In the genomic region with DNA sequence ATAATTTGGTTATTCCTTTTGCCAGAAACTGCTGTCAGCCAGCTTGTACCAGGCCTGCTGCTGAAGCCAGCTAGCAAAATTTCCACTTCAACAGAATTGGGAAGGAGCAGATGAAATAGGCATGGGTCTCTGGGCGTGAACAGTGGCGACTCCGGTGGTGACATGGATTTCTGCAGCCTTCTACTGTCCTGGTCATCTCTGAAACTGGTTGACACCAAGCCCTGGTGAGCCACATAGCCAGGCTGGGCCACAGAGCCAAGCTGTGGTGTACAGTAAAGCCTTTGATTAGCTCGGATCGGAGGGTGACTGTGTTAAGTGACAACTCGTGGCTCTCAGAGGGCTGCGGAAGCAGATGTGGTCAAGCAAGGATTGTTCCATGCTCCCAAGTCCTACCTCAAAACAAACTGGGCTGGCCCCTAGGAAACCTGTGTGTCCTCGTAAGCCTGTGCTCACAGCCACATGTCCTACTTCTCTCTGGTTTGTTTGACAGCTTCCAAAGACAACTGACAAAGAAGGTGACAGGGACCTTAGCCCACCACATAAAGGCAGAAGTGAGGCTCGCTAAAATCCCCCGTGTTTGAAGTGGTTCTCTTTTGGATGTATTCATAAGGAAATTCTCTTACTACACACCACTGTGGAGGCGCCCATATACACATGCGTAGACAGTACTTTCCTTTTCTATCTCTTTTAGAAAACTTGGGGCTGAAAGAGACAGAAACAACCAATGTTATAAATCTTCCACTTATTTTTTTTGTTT, we compare ENCODE assay signal across 8 mouse cellular contexts. TPM values are rescaled to one million over a fixed set of nuclear protein-coding genes. Genes with fewer than 3 reads are reported as not detected.
A peak's percentile ranks its signal among the peaks of the same experiment; 100 is the strongest.
DNase-seq lines count a peak whose midpoint lies in the region; ATAC-seq and TF ChIP-seq lines count a peak whose summit lies in the region.

No protein-coding gene starts in this region.

- no peaks in the 10 kb centered on the region for H3K27me3 ChIP-seq in kidney, embryonic 14.5 days (ENCODE audit: control insufficient read depth, insufficient read depth, low read length)
- peaks cover 21% of the 10 kb centered on the region for H3K27me3 ChIP-seq in E14TG2a.4 (ENCODE audit: insufficient read depth, low read length)
- H3K27me3 ChIP-seq in heart, embryonic 14.5 days (ENCODE audit: control insufficient read depth, insufficient read depth, low read length): no peaks in the 10 kb centered on the region
- H3K27me3 ChIP-seq in liver, embryonic 15.5 days: no peaks in the 10 kb centered on the region
- no peaks in the 10 kb centered on the region for H3K27me3 ChIP-seq in stomach, embryonic 15.5 days (replicated peaks)

- peaks cover 51% of the 10 kb centered on the region for H3K4me1 ChIP-seq in kidney, embryonic 14.5 days (ENCODE audit: control insufficient read depth, insufficient read depth, low read length)
- H3K4me1 ChIP-seq in E14TG2a.4 (replicated peaks; ENCODE audit: low read depth, low read length): peaks cover 24% of the 10 kb centered on the region
- H3K4me1 ChIP-seq in heart, embryonic 14.5 days (ENCODE audit: control insufficient read depth in 2 of 2, insufficient read depth in 2 of 2, low read length in 2 of 2): peaks cover 15 to 41% of the 10 kb centered on the region in 2 experiments
- peaks cover 25% of the 10 kb centered on the region for H3K4me1 ChIP-seq in liver, embryonic 15.5 days (replicated peaks)
- H3K4me1 ChIP-seq in stomach, embryonic 15.5 days: peaks cover 21% of the 10 kb centered on the region

- 65% methylated on average over 12 of the region's 12 CpGs for WGBS in kidney, embryonic 14.5 days
- WGBS in heart, embryonic 14.5 days: 64% methylated on average over 12 of the region's 12 CpGs
- WGBS in liver, embryonic 15.5 days (ENCODE audit: insufficient replicate concordance): 58% methylated on average over 12 of the region's 12 CpGs
- WGBS in stomach, embryonic 15.5 days: 75% methylated on average over 12 of the region's 12 CpGs

- H3K27ac ChIP-seq in kidney, embryonic 14.5 days (ENCODE audit: low read depth, low read length): peak overlapping the region; percentile 80
- peak overlapping the region; percentile 93 to 99 for H3K27ac ChIP-seq in heart, embryonic 14.5 days (replicated peaks in 1 of 2; ENCODE audit: control insufficient read depth in 1 of 2, insufficient read depth in 1 of 2, low read depth in 2 of 2, low read length in 2 of 2)
- 0 out of 2 replicates have a peak overlapping the region, but pooled peaks have one; percentile 19 for H3K27ac ChIP-seq in liver, embryonic 15.5 days (replicated peaks)
- peak overlapping the region; percentile 91 for H3K27ac ChIP-seq in stomach, embryonic 15.5 days

- DNase-seq in kidney, adult 8-10 months: no peak
- DNase-seq in cerebellum, postnatal 36 days: peak; percentile 35 to 37
- no peak for DNase-seq in urinary bladder, adult 2 months (ENCODE audit: low spot score)

- no peaks in the 10 kb centered on the region for H3K36me3 ChIP-seq in kidney, embryonic 14.5 days (ENCODE audit: control insufficient read depth, insufficient read depth, low read length)
- H3K36me3 ChIP-seq in E14TG2a.4 (ENCODE audit: insufficient read depth, low read length): no peaks in the 10 kb centered on the region
- 0 out of 2 replicates have a peak, but pooled peaks cover 3% of the 10 kb centered on the region for H3K36me3 ChIP-seq in heart, embryonic 14.5 days (ENCODE audit: control insufficient read depth, insufficient read depth, low read length)
- no peaks in the 10 kb centered on the region for H3K36me3 ChIP-seq in liver, embryonic 15.5 days (replicated peaks)
- no peaks in the 10 kb centered on the region for H3K36me3 ChIP-seq in stomach, embryonic 15.5 days

- H3K9me3 ChIP-seq in kidney, embryonic 14.5 days (ENCODE audit: control insufficient read depth, low read length): no peaks in the 10 kb centered on the region
- H3K9me3 ChIP-seq in E14TG2a.4 (ENCODE audit: low read length): no peaks in the 10 kb centered on the region
- no peaks in the 10 kb centered on the region for H3K9me3 ChIP-seq in heart, embryonic 14.5 days (ENCODE audit: control insufficient read depth, low read length)
- no peaks in the 10 kb centered on the region for H3K9me3 ChIP-seq in liver, embryonic 15.5 days (replicated peaks)
- H3K9me3 ChIP-seq in stomach, embryonic 15.5 days: no peaks in the 10 kb centered on the region

- no peak overlapping the region; the same call in 1 of the 2 replicates for H3K4me3 ChIP-seq in kidney, embryonic 14.5 days (ENCODE audit: low read length)
- H3K4me3 ChIP-seq in E14TG2a.4 (replicated peaks; ENCODE audit: low read length): peak overlapping the region; percentile 45; the same call in 1 of the 2 replicates
- H3K4me3 ChIP-seq in heart, embryonic 14.5 days (ENCODE audit: control insufficient read depth in 1 of 2, insufficient read depth in 1 of 2, low read depth in 1 of 2, low read length in 2 of 2): no peak overlapping the region
- no peak overlapping the region for H3K4me3 ChIP-seq in liver, embryonic 15.5 days (replicated peaks)
- no peak overlapping the region for H3K4me3 ChIP-seq in stomach, embryonic 15.5 days (replicated peaks)

- H3K4me2 ChIP-seq in kidney, embryonic 14.5 days (replicated peaks; ENCODE audit: low read depth, low read length): peak overlapping the region; percentile 35; the same call in 1 of the 2 replicates
- H3K4me2 ChIP-seq in heart, embryonic 14.5 days (ENCODE audit: low read length): peak overlapping the region; percentile 59
- H3K4me2 ChIP-seq in liver, embryonic 15.5 days: no peak overlapping the region
- peak overlapping the region; percentile 46; the same call in 1 of the 2 replicates for H3K4me2 ChIP-seq in stomach, embryonic 15.5 days

- H3K9ac ChIP-seq in kidney, embryonic 14.5 days (ENCODE audit: low read depth, low read length): no peak overlapping the region
- no peak overlapping the region for H3K9ac ChIP-seq in heart, embryonic 14.5 days (ENCODE audit: low read length)
- H3K9ac ChIP-seq in liver, embryonic 15.5 days: no peak overlapping the region
- no peak overlapping the region for H3K9ac ChIP-seq in stomach, embryonic 15.5 days

- no peak for TF ChIP-seq CTCF in E14TG2a.4 (conservative IDR thresholded peaks at IDR 0.05; ENCODE audit: low read length)

- ATAC-seq in kidney, embryonic 14.5 days (ENCODE audit: low FRiP score, low TSS enrichment): 0 out of 2 replicates have a peak, but pooled peaks have one; percentile 13
- no peak for ATAC-seq in heart, embryonic 14.5 days (ENCODE audit: insufficient number of reproducible peaks, insufficient read depth, low FRiP score, low read depth)
- ATAC-seq in liver, embryonic 15.5 days (ENCODE audit: insufficient read depth): no peak
- ATAC-seq in stomach, embryonic 15.5 days (ENCODE audit: insufficient read depth, low FRiP score, low read depth): no peak

RNA-seq across cellular contexts. Expression of a gene that starts 36.5 kb away (rescaled TPM):
- polyA plus RNA-seq in kidney, embryonic 14.5 days (2014; fragmentation: Nextera tagmentation; extraction: Ambion mirVana): 58.5 and 67.4 TPM in 2 replicates
- 87.6 and 88.1 TPM in 2 replicates for polyA plus RNA-seq in heart, embryonic 14.5 days (2014; fragmentation: Nextera tagmentation; extraction: Ambion mirVana)
- 15.2 and 15.4 TPM in 2 replicates for polyA plus RNA-seq in liver, embryonic 15.5 days (2015; fragmentation: Nextera tagmentation; extraction: Ambion mirVana)
- polyA plus RNA-seq in stomach, embryonic 15.5 days (2015; fragmentation: Nextera tagmentation; extraction: Ambion mirVana): 105 and 122 TPM in 2 replicates
- 46.5 and 67.6 TPM in 2 replicates for polyA plus RNA-seq in urinary bladder, adult 2 months (2012; rRNA removed)

Comparison
In these comparisons a context has a peak if more than half of its experiments do, and no peak if none do; other contexts are left out.
1. H3K27ac ChIP-seq: peak in every context shown above with its lines; median percentile 96 in heart, embryonic 14.5 days; 91 in stomach, embryonic 15.5 days; 80 in kidney, embryonic 14.5 days; 19 in liver, embryonic 15.5 days.
2. DNase-seq: peak in cerebellum, postnatal 36 days (2 of 2); none in kidney, adult 8-10 months (0 of 2) and urinary bladder, adult 2 months (single experiment).